20 mouse cellular contexts compared by ENCODE assay signal in the genomic region with DNA sequence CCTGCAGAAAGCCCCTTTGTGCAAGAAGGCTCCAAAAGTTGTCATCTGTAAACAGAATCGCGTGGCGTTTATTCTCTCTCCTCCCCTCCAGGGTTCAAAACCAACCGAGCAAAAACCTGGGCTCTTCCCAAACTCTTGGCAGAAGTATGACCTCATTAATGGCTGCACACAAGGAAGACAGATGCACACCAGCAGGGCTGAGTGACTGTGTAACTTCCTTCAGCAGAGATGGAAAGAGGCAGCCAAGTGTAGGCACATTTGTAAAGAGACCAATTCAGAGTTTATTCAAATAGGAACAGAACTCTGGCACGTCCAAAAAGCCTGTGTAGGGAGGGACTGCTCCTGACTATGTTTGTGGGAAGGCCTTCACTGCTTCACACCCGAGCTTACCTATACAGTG.
DNase-seq lines count a peak whose midpoint lies in the region; ATAC-seq and TF ChIP-seq lines count a peak whose summit lies in the region.
"Had no signal": no experiment of that assay in that cellular context is flagged by ENCODE, and none has a peak within 500 bp of the region (broad histone marks: within the 10 kb centered on the region; RNA-seq: fewer than 3 reads in every experiment).

No protein-coding gene starts in this region.

- H3K36me3 ChIP-seq in midbrain, postnatal 0 days (ENCODE audit: insufficient read depth, low read length), result peaks cover 27% of the 10 kb centered on the region
- no peaks in the 10 kb centered on the region for H3K36me3 ChIP-seq in midbrain, embryonic 15.5 days (replicated peaks)
- peaks cover 14% of the 10 kb centered on the region; the same call in 1 of the 2 replicates for H3K36me3 ChIP-seq in forebrain, postnatal 0 days (ENCODE audit: insufficient read depth)
- H3K36me3 ChIP-seq: embryonic facial prominence, embryonic 10.5 days; limb, embryonic 13.5 days had no signal

- no peaks in the 10 kb centered on the region for H3K27me3 ChIP-seq in midbrain, postnatal 0 days (ENCODE audit: insufficient read depth, low read length)
- H3K27me3 ChIP-seq in midbrain, embryonic 15.5 days (replicated peaks), result no peaks in the 10 kb centered on the region
- H3K27me3 ChIP-seq in forebrain, postnatal 0 days (ENCODE audit: insufficient read depth, low read length), result no peaks in the 10 kb centered on the region
- H3K27me3 ChIP-seq: limb, embryonic 13.5 days had no signal

- 71% methylated on average over 6 of the region's 6 CpGs for WGBS in midbrain, postnatal 0 days
- 68% methylated on average over 6 of the region's 6 CpGs for WGBS in midbrain, embryonic 15.5 days
- 32% methylated on average over 6 of the region's 6 CpGs for WGBS in forebrain, postnatal 0 days

- ATAC-seq in frontal cortex, adult (ENCODE audit: low TSS enrichment), result peak; percentile 42; the same call in 1 of the 2 replicates
- no peak for ATAC-seq in midbrain, postnatal 0 days (ENCODE audit: low FRiP score)
- no peak for ATAC-seq in midbrain, embryonic 15.5 days (replicated peaks)
- peak; percentile 86 for ATAC-seq in forebrain, postnatal 0 days
- ATAC-seq: liver, postnatal 0 days had no signal

- no peak overlapping the region for H3K4me3 ChIP-seq in midbrain, postnatal 0 days (ENCODE audit: low read depth, low read length)
- H3K4me3 ChIP-seq in midbrain, embryonic 15.5 days, result no peak overlapping the region
- H3K4me3 ChIP-seq in forebrain, postnatal 0 days (ENCODE audit: low read depth, low read length), result no peak overlapping the region
- H3K4me3 ChIP-seq: embryonic facial prominence, embryonic 10.5 days; heart, embryonic 12.5 days; left cerebral cortex, adult 2 months; limb, embryonic 13.5 days had no signal

- H3K4me1 ChIP-seq in midbrain, postnatal 0 days (ENCODE audit: insufficient read depth, low read length), result no peaks in the 10 kb centered on the region
- H3K4me1 ChIP-seq in midbrain, embryonic 15.5 days, result no peaks in the 10 kb centered on the region
- H3K4me1 ChIP-seq in forebrain, postnatal 0 days (ENCODE audit: insufficient read depth), result no peaks in the 10 kb centered on the region

- H3K9ac ChIP-seq in midbrain, postnatal 0 days (replicated peaks; ENCODE audit: low read length, poor library complexity, severe bottlenecking), result no peak overlapping the region
- H3K9ac ChIP-seq in midbrain, embryonic 15.5 days, result no peak overlapping the region
- H3K9ac ChIP-seq in forebrain, postnatal 0 days, result no peak overlapping the region
- H3K9ac ChIP-seq: heart, embryonic 12.5 days; limb, embryonic 13.5 days; liver, postnatal 0 days had no signal

- DNase-seq in frontal cortex, postnatal 25 days (ENCODE audit: low spot score in 2 of 2), result no peak
- peak; percentile 53 for DNase-seq in midbrain, postnatal 0 days (ENCODE audit: low spot score)
- peak; percentile 61 for DNase-seq in forebrain, postnatal 0 days
- DNase-seq in kidney, postnatal 4 days, result no peak
- no peak for DNase-seq in MN1 (ENCODE audit: low spot score)
- DNase-seq: adrenal gland, adult 8-10 months; B cell, adult 2 months; gastrocnemius, postnatal 10 days; kidney, adult 9 months; liver, postnatal 0 days; right cerebral cortex, adult 18-20 months; spleen, adult 18-20 months; thymus, postnatal 36 days had no signal

- H3K9me3 ChIP-seq in midbrain, postnatal 0 days (ENCODE audit: low read length), result no peaks in the 10 kb centered on the region
- H3K9me3 ChIP-seq in midbrain, embryonic 15.5 days, result no peaks in the 10 kb centered on the region
- no peaks in the 10 kb centered on the region for H3K9me3 ChIP-seq in forebrain, postnatal 0 days (ENCODE audit: low read length)
- H3K9me3 ChIP-seq: embryonic facial prominence, embryonic 10.5 days; heart, embryonic 12.5 days; limb, embryonic 13.5 days had no signal

- no peak overlapping the region for H3K4me2 ChIP-seq in midbrain, postnatal 0 days (ENCODE audit: low read depth, low read length, poor library complexity, severe bottlenecking)
- no peak overlapping the region for H3K4me2 ChIP-seq in midbrain, embryonic 15.5 days
- no peak overlapping the region for H3K4me2 ChIP-seq in forebrain, postnatal 0 days (ENCODE audit: low read depth)
- H3K4me2 ChIP-seq: heart, embryonic 12.5 days; limb, embryonic 13.5 days had no signal

- no peak overlapping the region for H3K27ac ChIP-seq in midbrain, postnatal 0 days (ENCODE audit: low read depth, low read length)
- no peak overlapping the region for H3K27ac ChIP-seq in midbrain, embryonic 15.5 days
- no peak overlapping the region for H3K27ac ChIP-seq in forebrain, postnatal 0 days (ENCODE audit: low read depth, low read length)
- H3K27ac ChIP-seq: embryonic facial prominence, embryonic 10.5 days; left cerebral cortex, adult 2 months; limb, embryonic 13.5 days; macrophage had no signal

- TF ChIP-seq CTCF in midbrain, postnatal 0 days (IDR thresholded peaks at IDR 0.05), result no peak
- TF ChIP-seq CTCF in forebrain, postnatal 0 days (IDR thresholded peaks at IDR 0.05; ENCODE audit: low read depth), result no peak

Comparison
In these comparisons a context has a peak if more than half of its experiments do, and no peak if none do; other contexts are left out.
1. ATAC-seq: peak in frontal cortex, adult (single experiment) and forebrain, postnatal 0 days (single experiment); none in midbrain, postnatal 0 days (single experiment) and midbrain, embryonic 15.5 days (single experiment).
2. DNase-seq: peak in midbrain, postnatal 0 days (single experiment) and forebrain, postnatal 0 days (single experiment); none in frontal cortex, postnatal 25 days (0 of 2), kidney, postnatal 4 days (0 of 2) and MN1 (single experiment).